27 mouse cellular contexts compared by ENCODE assay signal in genomic region chr2:84355281-84355680, GRCm38 (mm10).
DNase-seq lines count a peak whose midpoint lies in the region; ATAC-seq and TF ChIP-seq lines count a peak whose summit lies in the region.
"Had no signal": no experiment of that assay in that cellular context is flagged by ENCODE, and none has a peak within 500 bp of the region (broad histone marks: within the 10 kb centered on the region; RNA-seq: fewer than 3 reads in every experiment).

No protein-coding gene starts in this region.

- no peak for TF ChIP-seq CTCF in kidney, postnatal 0 days (IDR thresholded peaks at IDR 0.05; ENCODE audit: low read depth)
- no peak for TF ChIP-seq CTCF in liver, postnatal 0 days (IDR thresholded peaks at IDR 0.05; ENCODE audit: low read depth)

- no peak overlapping the region for H3K4me3 ChIP-seq in kidney, postnatal 0 days (replicated peaks; ENCODE audit: low read depth, low read length)
- H3K4me3 ChIP-seq in liver, postnatal 0 days (ENCODE audit: low read depth, low read length) = no peak overlapping the region
- H3K4me3 ChIP-seq: embryonic facial prominence, embryonic 10.5 days; embryonic facial prominence, embryonic 13.5 days; erythroblast, embryonic 14.5 days; forebrain, embryonic 12.5 days; forebrain, embryonic 15.5 days; heart, adult 2 months; heart, embryonic 10.5 days; heart, embryonic 13.5 days had no signal

- ATAC-seq in kidney, postnatal 0 days (replicated peaks; ENCODE audit: low FRiP score, low read depth) = no peak
- ATAC-seq in granulocyte monocyte progenitor cell, adult 5-6 weeks (replicated peaks; ENCODE audit: poor library complexity, severe bottlenecking) = peak; percentile 45
- ATAC-seq in liver, postnatal 0 days = no peak
- ATAC-seq: CD4-positive, CD25-positive, alpha-beta regulatory T cell, adult 4 months; forebrain, embryonic 15.5 days; hindbrain, postnatal 0 days had no signal

- no peak overlapping the region for H3K9ac ChIP-seq in kidney, postnatal 0 days (ENCODE audit: low read depth, low read length)
- H3K9ac ChIP-seq in liver, postnatal 0 days (replicated peaks) = no peak overlapping the region
- H3K9ac ChIP-seq: embryonic facial prominence, embryonic 13.5 days; forebrain, embryonic 12.5 days; forebrain, embryonic 15.5 days; heart, embryonic 13.5 days; hindbrain, embryonic 14.5 days had no signal

- DNase-seq in kidney, postnatal 0 days (ENCODE audit: low spot score) = peak; percentile 25
- no peak for DNase-seq in kidney, adult 9 months
- DNase-seq in 416B (ENCODE audit: low read depth) = peak; percentile 31
- DNase-seq in liver, postnatal 0 days = no peak
- DNase-seq in right cerebral cortex, postnatal 14 days = no peak
- DNase-seq: adrenal gland, adult 2 months; adrenal gland, postnatal 14 days; cerebellum, adult 11 months; cerebellum, adult 2 months; cerebellum, adult 9-11 months; cerebellum, postnatal 25 days; embryo, embryonic 11 days; gastrocnemius, postnatal 25 days; heart, adult 2 months; heart, postnatal 14 days; heart, postnatal 4 days had no signal

- H3K27me3 ChIP-seq in kidney, postnatal 0 days (ENCODE audit: insufficient read depth, low read length) = no peaks in the 10 kb centered on the region
- H3K27me3 ChIP-seq in liver, postnatal 0 days (ENCODE audit: insufficient read depth, low read length) = no peaks in the 10 kb centered on the region
- H3K27me3 ChIP-seq: embryonic facial prominence, embryonic 13.5 days; forebrain, embryonic 12.5 days; forebrain, embryonic 15.5 days; heart, embryonic 13.5 days had no signal

- no peak for TF ChIP-seq EP300 in liver, postnatal 0 days (IDR thresholded peaks at IDR 0.05; ENCODE audit: low read depth)

- no peaks in the 10 kb centered on the region for H3K36me3 ChIP-seq in kidney, postnatal 0 days (ENCODE audit: insufficient read depth, low read length)
- H3K36me3 ChIP-seq in liver, postnatal 0 days (replicated peaks; ENCODE audit: insufficient read depth, low read length) = no peaks in the 10 kb centered on the region
- H3K36me3 ChIP-seq: embryonic facial prominence, embryonic 10.5 days; embryonic facial prominence, embryonic 13.5 days; forebrain, embryonic 12.5 days; forebrain, embryonic 15.5 days; heart, embryonic 10.5 days had no signal

- H3K27ac ChIP-seq in kidney, postnatal 0 days = no peak overlapping the region
- no peak overlapping the region for H3K27ac ChIP-seq in liver, postnatal 0 days (ENCODE audit: low read depth)
- H3K27ac ChIP-seq: embryonic facial prominence, embryonic 10.5 days; embryonic facial prominence, embryonic 13.5 days; forebrain, embryonic 12.5 days; forebrain, embryonic 15.5 days; heart, adult 2 months; heart, embryonic 10.5 days; heart, embryonic 13.5 days; hindbrain, embryonic 14.5 days; hindbrain, postnatal 0 days had no signal

- no peak overlapping the region for H3K4me2 ChIP-seq in kidney, postnatal 0 days (ENCODE audit: low read length)
- H3K4me2 ChIP-seq in liver, postnatal 0 days (ENCODE audit: low read depth, low read length) = no peak overlapping the region
- H3K4me2 ChIP-seq: embryonic facial prominence, embryonic 13.5 days; forebrain, embryonic 12.5 days; forebrain, embryonic 15.5 days; heart, embryonic 13.5 days; hindbrain, embryonic 14.5 days had no signal

- no peaks in the 10 kb centered on the region for H3K4me1 ChIP-seq in kidney, postnatal 0 days (replicated peaks; ENCODE audit: insufficient read depth, low read length)
- no peaks in the 10 kb centered on the region for H3K4me1 ChIP-seq in liver, postnatal 0 days (ENCODE audit: insufficient read depth)
- H3K4me1 ChIP-seq: embryonic facial prominence, embryonic 10.5 days; embryonic facial prominence, embryonic 13.5 days; forebrain, embryonic 12.5 days; forebrain, embryonic 15.5 days; heart, embryonic 10.5 days; heart, embryonic 13.5 days had no signal

- no peaks in the 10 kb centered on the region for H3K9me3 ChIP-seq in kidney, postnatal 0 days (replicated peaks; ENCODE audit: low read length)
- H3K9me3 ChIP-seq in liver, postnatal 0 days (ENCODE audit: low read length) = no peaks in the 10 kb centered on the region
- H3K9me3 ChIP-seq: embryonic facial prominence, embryonic 10.5 days; embryonic facial prominence, embryonic 13.5 days; forebrain, embryonic 12.5 days; forebrain, embryonic 15.5 days; heart, embryonic 10.5 days; heart, embryonic 13.5 days had no signal

- WGBS in kidney, postnatal 0 days = 51% methylated on average over 4 of the region's 4 CpGs
- 61% methylated on average over 4 of the region's 4 CpGs for whole genome bisulfite sequencing in liver, postnatal 0 days (ENCODE audit: insufficient replicate concordance)

Comparison
In these comparisons a context has a peak if more than half of its experiments do, and no peak if none do; other contexts are left out.
1. DNase-seq: peak in kidney, postnatal 0 days (single experiment) and 416B (single experiment); none in kidney, adult 9 months (single experiment), liver, postnatal 0 days (single experiment) and right cerebral cortex, postnatal 14 days (single experiment).